In genomic region chr14:75068430-75069112, GRCm38 (mm10) we compare ENCODE assay signal across 11 mouse cellular contexts. TPM values are rescaled to one million over a fixed set of nuclear protein-coding genes. Genes with fewer than 3 reads are reported as not detected.
A peak's percentile ranks its signal among the peaks of the same experiment; 100 is the strongest.
DNase-seq lines count a peak whose midpoint lies in the region; ATAC-seq and TF ChIP-seq lines count a peak whose summit lies in the region.
"Had no signal": no experiment of that assay in that cellular context is flagged by ENCODE, and none has a peak within 500 bp of the region (broad histone marks: within the 10 kb centered on the region; RNA-seq: fewer than 3 reads in every experiment).

No protein-coding gene starts in this region.

- ATAC-seq in stomach, postnatal 0 days (ENCODE audit: low FRiP score, low TSS enrichment) = no peak
- ATAC-seq in hindbrain, postnatal 0 days = no peak

- no peak for TF ChIP-seq EP300 in stomach, postnatal 0 days (optimal IDR thresholded peaks at IDR 0.05)

- no peak overlapping the region for H3K27ac ChIP-seq in heart, embryonic 10.5 days
- H3K27ac ChIP-seq in stomach, postnatal 0 days (replicated peaks) = no peak overlapping the region
- H3K27ac ChIP-seq in hindbrain, postnatal 0 days = no peak overlapping the region

- no peaks in the 10 kb centered on the region for H3K27me3 ChIP-seq in heart, embryonic 10.5 days (ENCODE audit: insufficient read depth, poor library complexity, severe bottlenecking)
- H3K27me3 ChIP-seq in stomach, postnatal 0 days (ENCODE audit: control insufficient read depth, insufficient read depth, low read length) = no peaks in the 10 kb centered on the region
- H3K27me3 ChIP-seq in hindbrain, postnatal 0 days (ENCODE audit: insufficient read depth, low read length) = no peaks in the 10 kb centered on the region

- no peak overlapping the region for H3K9ac ChIP-seq in stomach, postnatal 0 days (ENCODE audit: low read length)
- no peak overlapping the region for H3K9ac ChIP-seq in hindbrain, postnatal 0 days (replicated peaks; ENCODE audit: low read length)

- DNase-seq in heart, embryonic 10.5 days (ENCODE audit: low spot score) = peak; percentile 60
- no peak for DNase-seq in heart, adult 9 months (ENCODE audit: low spot score in 2 of 2)
- peak; percentile 49 for DNase-seq in c-Kit-positive CD71-negative TER-119-negative erythroid progenitor cells, embryonic 14.5 days (ENCODE audit: low read depth)
- peak; percentile 30 for DNase-seq in lung, postnatal 25 days (ENCODE audit: low spot score)
- DNase-seq in stomach, postnatal 0 days (ENCODE audit: low spot score) = no peak
- no peak for DNase-seq in urinary bladder, postnatal 25 days (ENCODE audit: low spot score)
- no peak for DNase-seq in hindbrain, postnatal 0 days (ENCODE audit: low spot score)
- DNase-seq in right cerebral cortex, postnatal 36 days (ENCODE audit: low spot score in 2 of 2) = no peak
- DNase-seq: cerebellum, postnatal 36 days; kidney, postnatal 10 days had no signal

- 0 out of 2 replicates have a peak, but pooled peaks have one; percentile 4 for TF ChIP-seq CTCF in stomach, postnatal 0 days (IDR thresholded peaks at IDR 0.05; ENCODE audit: low read depth)
- no peak for TF ChIP-seq CTCF in hindbrain, postnatal 0 days (IDR thresholded peaks at IDR 0.05; ENCODE audit: low read depth)

- 85% methylated on average over 19 of the region's 19 CpGs for WGBS in heart, embryonic 10.5 days
- 79% methylated on average over 16 of the region's 19 CpGs for WGBS in stomach, postnatal 0 days
- 88% methylated on average over 18 of the region's 19 CpGs for WGBS in hindbrain, postnatal 0 days

- no peaks in the 10 kb centered on the region for H3K4me1 ChIP-seq in heart, embryonic 10.5 days
- no peaks in the 10 kb centered on the region for H3K4me1 ChIP-seq in stomach, postnatal 0 days (replicated peaks; ENCODE audit: control insufficient read depth, insufficient read depth)
- H3K4me1 ChIP-seq in hindbrain, postnatal 0 days (ENCODE audit: insufficient read depth, low read length) = no peaks in the 10 kb centered on the region

- H3K4me3 ChIP-seq in heart, embryonic 10.5 days = no peak overlapping the region
- H3K4me3 ChIP-seq in stomach, postnatal 0 days (ENCODE audit: low read depth, low read length) = no peak overlapping the region
- H3K4me3 ChIP-seq in hindbrain, postnatal 0 days (ENCODE audit: low read length) = no peak overlapping the region

- no peaks in the 10 kb centered on the region for H3K36me3 ChIP-seq in heart, embryonic 10.5 days
- H3K36me3 ChIP-seq in stomach, postnatal 0 days (ENCODE audit: control insufficient read depth, insufficient read depth, low read length) = no peaks in the 10 kb centered on the region
- no peaks in the 10 kb centered on the region for H3K36me3 ChIP-seq in hindbrain, postnatal 0 days (ENCODE audit: insufficient read depth, low read length)

- no peak overlapping the region for H3K4me2 ChIP-seq in stomach, postnatal 0 days (replicated peaks; ENCODE audit: low read depth)
- H3K4me2 ChIP-seq in hindbrain, postnatal 0 days (ENCODE audit: low read depth, low read length) = no peak overlapping the region
- H3K4me2 ChIP-seq: heart, embryonic 11.5 days had no signal

- no peaks in the 10 kb centered on the region for H3K9me3 ChIP-seq in heart, embryonic 10.5 days
- no peaks in the 10 kb centered on the region for H3K9me3 ChIP-seq in stomach, postnatal 0 days (ENCODE audit: control insufficient read depth, low read length)
- H3K9me3 ChIP-seq in hindbrain, postnatal 0 days (ENCODE audit: low read length) = no peaks in the 10 kb centered on the region

RNA-seq across cellular contexts. Expression of gene Rubcnl, which starts 52.7 kb away (rescaled TPM):
- 0.40 and 0.81 TPM in 2 replicates for polyA plus RNA-seq in heart, embryonic 10.5 days (2016; fragmentation: Nextera tagmentation; extraction: Ambion mirVana)
- 0.23 and 0.27 TPM in 2 replicates for polyA plus RNA-seq in stomach, postnatal 0 days (2015; fragmentation: Nextera tagmentation; extraction: Ambion mirVana)
- 0.26 and 0.79 TPM in 2 replicates for total RNA-seq in hindbrain, postnatal 0 days (2014; rRNA removed)
- 0.16 and 0.25 TPM in 2 replicates for polyA plus RNA-seq in hindbrain, postnatal 0 days (2015; fragmentation: Nextera tagmentation; extraction: Ambion mirVana)

Comparison
In these comparisons a context has a peak if more than half of its experiments do, and no peak if none do; other contexts are left out.
1. DNase-seq: peak in heart, embryonic 10.5 days (single experiment), c-Kit-positive CD71-negative TER-119-negative erythroid progenitor cells, embryonic 14.5 days (single experiment) and lung, postnatal 25 days (single experiment); none in heart, adult 9 months (0 of 2), stomach, postnatal 0 days (single experiment), urinary bladder, postnatal 25 days (single experiment), hindbrain, postnatal 0 days (single experiment) and right cerebral cortex, postnatal 36 days (0 of 2).